Mouse (Mus musculus) testis, adult 2 months (tissue): ENCODE results near the gene Pnp2.

ENCODE experiments used
- CTCF ChIP-seq: fragments of 200-500 bp; IDR thresholded peaks from 2 replicates; pipeline ENCODE4 v1.5.1; 2012; ENCODE audit warnings: low read depth, mild to moderate bottlenecking, inconsistent platforms, low read length, moderate library complexity; ENCODE audit not compliant: control insufficient read depth, insufficient read depth, insufficient replicate concordance
- POLR2A ChIP-seq: fragments of 200-500 bp; IDR thresholded peaks from 2 replicates; pipeline ENCODE4 v1.6.1; 2012; ENCODE audit warnings: low read depth, mild to moderate bottlenecking, inconsistent platforms, low read length, moderate library complexity; ENCODE audit not compliant: control insufficient read depth

DNA sequence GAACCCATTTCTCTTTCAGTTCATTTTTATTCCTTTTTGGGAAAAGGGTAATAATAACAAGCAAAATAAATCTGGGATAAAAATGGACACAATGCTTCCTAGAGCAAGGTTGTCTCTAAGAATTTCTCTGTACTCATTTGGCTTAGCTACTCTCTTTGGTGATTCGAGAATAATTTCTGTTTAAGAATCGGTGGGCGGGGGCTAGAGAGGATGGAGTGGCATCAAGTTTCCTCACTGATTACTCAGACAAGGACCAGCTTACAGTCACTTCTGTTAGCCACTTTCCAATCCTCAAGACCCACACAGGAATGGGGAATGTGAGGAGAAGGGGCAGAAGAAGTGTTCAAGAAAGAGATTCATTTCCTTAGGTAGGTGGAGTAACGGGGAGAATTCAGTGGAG is 53.0 kb downstream of the Pnp2 start:
- TF ChIP-seq CTCF = no peak
- TF ChIP-seq POLR2A = no peak
